Mouse (Mus musculus): ENCODE data around the gene Syt6. TPM values are rescaled to one million over a fixed set of nuclear protein-coding genes. Genes with fewer than 3 reads are reported as not detected.

Gene Syt6
- total RNA-seq (2021): 1 to 10 TPM; 5.9 to 7.1 TPM

GRCm38 (mm10) chr3:103575156-103575892 is at the start of gene Syt6:
Gene Syt6 (plus strand): TSS chr3:103575231.
- DNase-seq: no peak

- no peak for DNase-seq
These were observed 48.8 kb upstream of the Syt6 start for GRCm38 (mm10) chr3:103526201-103526704.

GRCm38 (mm10) chr3:103526864-103527263 is 48.2 kb upstream of the Syt6 start:
- DNase-seq: no peak

- DNase-seq: no peak
These were observed 41.0 kb upstream of the Syt6 start for GRCm38 (mm10) chr3:103534036-103534435.

- DNase-seq: no peak
These were observed 39.8 kb upstream of the Syt6 start for GRCm38 (mm10) chr3:103535207-103535606.

- DNase-seq: no peak
These were observed 35.9 kb upstream of the Syt6 start for GRCm38 (mm10) chr3:103539148-103539547.

GRCm38 (mm10) chr3:103546166-103546565 is 28.9 kb upstream of the Syt6 start:
- no peak for DNase-seq

GRCm38 (mm10) chr3:103546626-103547025 is 28.4 kb upstream of the Syt6 start:
- no peak for DNase-seq

GRCm38 (mm10) chr3:103550236-103550635 is 24.8 kb upstream of the Syt6 start:
- DNase-seq: no peak

GRCm38 (mm10) chr3:103567226-103567625 is 7.8 kb upstream of the Syt6 start:
- DNase-seq: no peak

- no peak for DNase-seq
These were observed 2.5 kb upstream of the Syt6 start for GRCm38 (mm10) chr3:103572526-103572925.

GRCm38 (mm10) chr3:103573106-103573790 is 1.8 kb upstream of the Syt6 start:
- DNase-seq: peak in 1 of 2 experiments; percentile 6

GRCm38 (mm10) chr3:103573791-103574166 is 1.3 kb upstream of the Syt6 start:
- DNase-seq: peak; percentile 6 to 24

- DNase-seq: peak in 1 of 2 experiments; percentile 16
These were observed 370 bp upstream of the Syt6 start for GRCm38 (mm10) chr3:103574566-103575155.

GRCm38 (mm10) chr3:103575893-103576641 is 1.0 kb downstream of the Syt6 start:
- DNase-seq: no peak

- peak; percentile 34 to 44 for DNase-seq
These were observed 12.1 kb downstream of the Syt6 start for GRCm38 (mm10) chr3:103587136-103587535.

- DNase-seq: no peak
These were observed 12.6 kb downstream of the Syt6 start for GRCm38 (mm10) chr3:103587672-103588071.

GRCm38 (mm10) chr3:103589636-103590035 is 14.6 kb downstream of the Syt6 start:
- DNase-seq: no peak

GRCm38 (mm10) chr3:103592636-103593035 is 17.6 kb downstream of the Syt6 start:
- no peak for DNase-seq

- DNase-seq: no peak
These were observed 18.6 kb downstream of the Syt6 start for GRCm38 (mm10) chr3:103593631-103594030.

- no peak for DNase-seq
These were observed 20.3 kb downstream of the Syt6 start for GRCm38 (mm10) chr3:103595271-103595810.

- no peak for DNase-seq
These were observed 22.6 kb downstream of the Syt6 start for GRCm38 (mm10) chr3:103597586-103597985.
